Mouse (Mus musculus) midbrain, embryonic 11.5 days (tissue): ENCODE data around the gene Rab8b. TPM values are rescaled to one million over a fixed set of nuclear protein-coding genes. Genes with fewer than 3 reads are reported as not detected.
"Not testable (repeated sequence)": the region's sequence is repeated elsewhere in the genome, so short reads cannot be mapped to it uniquely, and the experiment has no call there.

Experiments
- ATAC-seq: fragments of 200-750 bp; cut with Nextera tagmentation; 2 replicates; pipeline ENCODE4 v1.8.0; 2017; ENCODE audit warnings: moderate TSS enrichment, moderate library complexity; ENCODE audit not compliant: low FRiP score
- DNase-seq: peaks from one replicate; pipeline ENCODE4 v3.0.0; 2015; ENCODE audit warnings: low spot score; ENCODE audit errors: missing footprints
- H3K27ac ChIP-seq: fragments of 300-500 bp; sonication (generic); 2 replicates; pipeline ENCODE4 v1.5.1; 2014; ENCODE audit warnings: low read depth, low read length
- H3K27me3 ChIP-seq: fragments of 300-500 bp; sonication (generic); 2 replicates; pipeline ENCODE4 v1.6.1; 2014; ENCODE audit warnings: mild to moderate bottlenecking, low read length, moderate library complexity, mixed read lengths; ENCODE audit not compliant: control insufficient read depth, insufficient read depth
- H3K36me3 ChIP-seq: fragments of 300-500 bp; sonication (generic); 2 replicates; pipeline ENCODE4 v1.6.1; 2014; ENCODE audit warnings: mild to moderate bottlenecking, low read length, moderate library complexity, mixed read lengths; ENCODE audit not compliant: control insufficient read depth, insufficient read depth
- H3K4me1 ChIP-seq: fragments of 300-500 bp; sonication (generic); 2 replicates; pipeline ENCODE4 v1.6.1; 2014; ENCODE audit warnings: low read length; ENCODE audit not compliant: control insufficient read depth, insufficient read depth
- H3K4me2 ChIP-seq: fragments of 300-500 bp; sonication (generic); 2 replicates; pipeline ENCODE4 v1.6.1; 2014; ENCODE audit warnings: mild to moderate bottlenecking, moderate library complexity
- H3K4me3 ChIP-seq: fragments of 300-500 bp; sonication (generic); 2 replicates; pipeline ENCODE4 v1.5.1; 2014; ENCODE audit warnings: low read depth, low read length
- H3K9ac ChIP-seq: fragments of 300-500 bp; sonication (generic); 2 replicates; pipeline ENCODE4 v1.6.1; 2014; ENCODE audit warnings: low read length
- H3K9me3 ChIP-seq: fragments of 300-500 bp; sonication (generic); 2 replicates; pipeline ENCODE4 v1.6.1; 2016; ENCODE audit warnings: low read length; ENCODE audit not compliant: control insufficient read depth
- WGBS: fragments of 180-500 bp; shearing (Covaris S2); extraction: QIAGEN DNeasy Blood & Tissue Kit; methylation state at CpG from one replicate; pipeline ENCODE4 v1.1.7; 2014; 5-methylcytosine and 5-hydroxymethylcytosine counted together
- polyA plus RNA-seq: library from polyadenylated mRNA; unstranded; fragments of >200 nt; fragmentation: Nextera tagmentation; extraction: Ambion mirVana; gene quantifications from 2 replicates; pipeline ENCODE4 v1.2.1, GENCODE M21; 2014

Gene Rab8b
- polyA plus RNA-seq, 1 experiment from 2014 or later, result 29.5 TPM

DNA sequence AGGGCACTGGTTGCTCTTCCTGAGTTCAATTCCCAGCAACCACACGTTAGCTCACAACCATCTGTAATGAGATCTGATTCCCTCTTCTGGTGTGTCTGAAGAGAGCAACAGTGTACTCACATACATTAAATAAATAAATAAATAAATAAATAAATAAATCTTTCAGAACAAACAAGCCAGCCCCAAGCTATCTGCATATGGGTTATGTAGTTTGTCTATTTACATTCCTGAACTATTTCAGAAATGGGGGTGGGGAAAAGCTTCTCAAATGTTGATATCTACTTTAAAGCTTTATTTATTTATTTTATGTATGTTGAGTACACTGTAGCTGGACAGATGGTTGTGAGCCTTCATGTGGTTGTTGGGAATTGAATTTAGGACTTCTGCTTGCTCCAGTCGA, 46.5 kb downstream of the Rab8b start:
- not testable (repeated sequence) for H3K27ac ChIP-seq, H3K27me3 ChIP-seq, DNase-seq, H3K4me3 ChIP-seq, H3K4me2 ChIP-seq, ATAC-seq, H3K4me1 ChIP-seq, H3K9me3 ChIP-seq, H3K36me3 ChIP-seq, H3K9ac ChIP-seq
- WGBS, result 86% methylated on average over 2 of the region's 2 CpGs

- no peak overlapping the region for H3K9ac ChIP-seq
- WGBS, result 83% methylated on average over 10 of the region's 10 CpGs
- H3K27me3 ChIP-seq, result no peaks in the 10 kb centered on the region
- H3K4me2 ChIP-seq, result no peak overlapping the region
- no peak overlapping the region for H3K4me3 ChIP-seq
- H3K9me3 ChIP-seq, result no peaks in the 10 kb centered on the region
- DNase-seq (no peak), ATAC-seq (no peak)
- no peak overlapping the region for H3K27ac ChIP-seq
- H3K36me3 ChIP-seq, result no peaks in the 10 kb centered on the region
- no peaks in the 10 kb centered on the region for H3K4me1 ChIP-seq
These were observed 47.3 kb downstream of the Rab8b start for GRCm38 (mm10) chr9:66872015-66872727.

GRCm38 (mm10) chr9:66864708-66865107, 54.8 kb downstream of the Rab8b start:
- Histone ChIP-seq H3K27ac (no peak overlapping the region), H3K9ac (no peak overlapping the region), H3K36me3 (no peaks in the 10 kb centered on the region), H3K4me3 (no peak overlapping the region), H3K4me2 (no peak overlapping the region), H3K4me1 (no peaks in the 10 kb centered on the region; the same call in 1 of the 2 replicates), H3K9me3 (no peaks in the 10 kb centered on the region), H3K27me3 (no peaks in the 10 kb centered on the region)
- 78% methylated on average over 3 of the region's 3 CpGs for WGBS
- ATAC-seq (no peak), DNase-seq (no peak)

DNA sequence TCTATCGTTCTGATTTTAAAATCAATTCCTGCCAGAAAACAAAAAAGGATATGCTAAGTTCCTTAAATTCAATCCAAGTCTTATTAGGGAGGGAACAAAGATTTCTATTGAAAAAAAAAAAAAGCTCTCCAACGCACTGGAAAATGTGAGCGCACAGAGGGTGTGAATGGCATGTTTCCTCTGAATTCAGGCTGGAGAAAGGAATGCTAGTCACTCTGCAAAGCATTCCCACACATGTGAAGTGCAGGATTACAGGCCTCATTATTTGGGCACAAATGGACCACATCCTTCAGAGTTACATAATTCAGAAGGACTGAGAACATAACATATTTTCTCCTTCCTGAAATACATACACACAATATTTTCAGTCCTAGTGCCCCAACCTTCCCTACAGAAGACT, 56.0 kb downstream of the Rab8b start:
- ATAC-seq, result no peak
- no peaks in the 10 kb centered on the region; the same call in 1 of the 2 replicates for H3K4me1 ChIP-seq

DNA sequence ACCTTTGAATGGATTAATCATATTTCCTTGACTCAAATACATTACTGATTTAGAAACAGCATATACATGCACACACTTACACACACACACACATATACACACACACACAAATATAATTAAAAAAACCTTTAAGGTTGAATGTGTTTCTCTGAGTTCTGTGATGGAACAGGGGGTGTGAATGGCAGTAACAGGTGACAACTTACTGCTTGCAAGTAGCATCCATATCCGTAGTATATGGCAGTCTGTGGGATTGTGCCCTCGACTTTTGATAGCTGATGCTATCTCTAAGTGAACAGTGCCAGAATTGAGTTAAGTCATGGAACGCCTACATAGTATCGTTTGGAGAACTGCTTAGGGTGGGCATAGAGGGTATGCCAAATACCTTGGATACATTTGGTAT, 57.3 kb downstream of the Rab8b start:
- Histone ChIP-seq H3K4me1 (no peaks in the 10 kb centered on the region; the same call in 1 of the 2 replicates), H3K4me2 (no peak overlapping the region), H3K27me3 (no peaks in the 10 kb centered on the region), H3K4me3 (no peak overlapping the region), H3K27ac (no peak overlapping the region), H3K36me3 (no peaks in the 10 kb centered on the region), H3K9ac (no peak overlapping the region), H3K9me3 (no peaks in the 10 kb centered on the region)
- ATAC-seq, result no peak
- WGBS, result 95% methylated on average over 4 of the region's 4 CpGs
- no peak for DNase-seq

More for the DNA sequence above, 56.0 kb downstream of the Rab8b start:
- Histone ChIP-seq H3K9me3 (no peaks in the 10 kb centered on the region), H3K4me2 (no peak overlapping the region), H3K9ac (no peak overlapping the region), H3K36me3 (no peaks in the 10 kb centered on the region), H3K27me3 (no peaks in the 10 kb centered on the region), H3K27ac (no peak overlapping the region), H3K4me3 (no peak overlapping the region)
- no peak for DNase-seq
- 55% methylated on average over 3 of the region's 3 CpGs for WGBS

- ATAC-seq (no peak), DNase-seq (no peak)
- Histone ChIP-seq H3K4me2 (no peak overlapping the region), H3K4me1 (no peaks in the 10 kb centered on the region; the same call in 1 of the 2 replicates), H3K4me3 (no peak overlapping the region), H3K27ac (no peak overlapping the region), H3K9ac (no peak overlapping the region), H3K36me3 (no peaks in the 10 kb centered on the region), H3K9me3 (no peaks in the 10 kb centered on the region), H3K27me3 (no peaks in the 10 kb centered on the region)
- WGBS, result 84% methylated on average over 5 of the region's 5 CpGs
These were observed 58.3 kb downstream of the Rab8b start for GRCm38 (mm10) chr9:66861104-66861767.

GRCm38 (mm10) chr9:66859523-66859922, 60.0 kb downstream of the Rab8b start:
- Histone ChIP-seq H3K9ac (no peak overlapping the region), H3K27me3 (no peaks in the 10 kb centered on the region), H3K36me3 (no peaks in the 10 kb centered on the region), H3K27ac (no peak overlapping the region), H3K9me3 (no peaks in the 10 kb centered on the region), H3K4me1 (no peaks in the 10 kb centered on the region; the same call in 1 of the 2 replicates), H3K4me3 (no peak overlapping the region), H3K4me2 (no peak overlapping the region)
- ATAC-seq (no peak), DNase-seq (no peak)
- 90% methylated on average over 5 of the region's 5 CpGs for WGBS

- ATAC-seq (no peak), DNase-seq (no peak)
- Histone ChIP-seq H3K27me3 (no peaks in the 10 kb centered on the region), H3K4me2 (no peak overlapping the region), H3K36me3 (no peaks in the 10 kb centered on the region), H3K4me1 (no peaks in the 10 kb centered on the region), H3K9me3 (no peaks in the 10 kb centered on the region), H3K27ac (no peak overlapping the region), H3K4me3 (no peak overlapping the region), H3K9ac (no peak overlapping the region)
- WGBS, result 75% methylated on average over 7 of the region's 7 CpGs
These were observed 63.6 kb downstream of the Rab8b start for GRCm38 (mm10) chr9:66855865-66856264.

DNA sequence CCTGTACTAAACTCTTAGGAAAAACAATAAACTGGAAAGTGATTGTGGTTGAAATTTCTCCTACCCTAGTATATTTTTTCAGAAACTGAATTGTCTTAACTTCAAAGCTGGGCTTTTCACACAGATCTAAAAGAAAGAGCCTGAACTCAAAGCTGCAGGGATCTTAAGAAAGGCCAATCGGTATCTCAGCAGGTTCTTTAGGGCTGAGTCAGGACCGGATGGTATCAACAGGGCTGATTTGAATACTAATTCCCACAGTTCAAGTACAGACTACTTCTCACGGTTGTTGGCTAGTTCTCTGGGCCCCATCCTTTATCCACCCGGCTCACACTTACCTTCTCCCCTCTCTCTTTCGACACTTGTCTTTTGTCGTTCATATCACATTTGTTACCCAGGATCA, 66.9 kb downstream of the Rab8b start:
- Histone ChIP-seq H3K27me3 (no peaks in the 10 kb centered on the region), H3K36me3 (peaks cover under 1% of the 10 kb centered on the region; the same call in 1 of the 2 replicates), H3K4me2 (no peak overlapping the region), H3K27ac (no peak overlapping the region), H3K9ac (no peak overlapping the region), H3K9me3 (no peaks in the 10 kb centered on the region), H3K4me3 (no peak overlapping the region), H3K4me1 (no peaks in the 10 kb centered on the region)
- ATAC-seq, result no peak
- 45% methylated on average over 6 of the region's 6 CpGs for WGBS
- no peak for DNase-seq
